Mouse (Mus musculus) intestine, embryonic 14.5 days (tissue): Measurements from ENCODE around the gene Ccnl1. TPM values are rescaled to one million over a fixed set of nuclear protein-coding genes. Genes with fewer than 3 reads are reported as not detected.

ENCODE experiments used
- ATAC-seq: fragments of 200-750 bp; cut with Nextera tagmentation; replicated peaks from 2 replicates; pipeline ENCODE4 v1.8.0; 2017; ENCODE audit warnings: low read depth, moderate number of reproducible peaks, moderate TSS enrichment, moderate library complexity; ENCODE audit not compliant: low FRiP score, low TSS enrichment
- DNase-seq: peaks from one replicate; pipeline ENCODE4 v3.0.0-alpha.2; 2018; ENCODE audit warnings: low spot score
- H3K27ac ChIP-seq: fragments of 300-500 bp; sonication (generic); 2 replicates; pipeline ENCODE4 v1.5.1; 2014; ENCODE audit warnings: low read depth, mild to moderate bottlenecking, control low read depth
- H3K27me3 ChIP-seq: fragments of 300-500 bp; sonication (generic); replicated peaks from 2 replicates; pipeline ENCODE4 v1.6.1; 2014; ENCODE audit warnings: low read length, control low read depth; ENCODE audit not compliant: control insufficient read depth, insufficient read depth
- H3K36me3 ChIP-seq: fragments of 300-500 bp; sonication (generic); 2 replicates; pipeline ENCODE4 v1.6.1; 2014; ENCODE audit warnings: low read length, control low read depth; ENCODE audit not compliant: control insufficient read depth, insufficient read depth
- H3K4me1 ChIP-seq: fragments of 300-500 bp; sonication (generic); replicated peaks from 2 replicates; pipeline ENCODE4 v1.6.1; 2014; ENCODE audit warnings: low read length, control low read depth, mixed read lengths; ENCODE audit not compliant: control insufficient read depth, insufficient read depth
- H3K4me2 ChIP-seq: fragments of 300-500 bp; sonication (generic); 2 replicates; pipeline ENCODE4 v1.6.1; 2014; ENCODE audit warnings: low read length
- H3K4me3 ChIP-seq: fragments of 300-500 bp; sonication (generic); 2 replicates; pipeline ENCODE4 v1.5.1; 2014; ENCODE audit warnings: low read depth, low read length, control low read depth, mixed read lengths
- H3K9ac ChIP-seq: fragments of 300-500 bp; sonication (generic); 2 replicates; pipeline ENCODE4 v1.6.1; 2014; ENCODE audit warnings: mild to moderate bottlenecking, low read length
- H3K9me3 ChIP-seq: fragments of 300-500 bp; sonication (generic); 2 replicates; pipeline ENCODE4 v1.6.1; 2016; ENCODE audit warnings: low read length, control low read depth; ENCODE audit not compliant: control insufficient read depth
- WGBS: fragments of 180-500 bp; shearing (Covaris S2); extraction: QIAGEN DNeasy Blood & Tissue Kit; methylation state at CpG from one replicate; pipeline ENCODE4 v1.1.7; 2014; 5-methylcytosine and 5-hydroxymethylcytosine counted together
- polyA plus RNA-seq: library from polyadenylated mRNA; unstranded; fragments of >200 nt; fragmentation: Nextera tagmentation; extraction: Ambion mirVana; gene quantifications from 2 replicates; pipeline ENCODE4 v1.2.1, GENCODE M21; 2014

Ccnl1 gene
- polyA plus RNA-seq, 1 experiment from 2014 or later: 123 TPM

DNA sequence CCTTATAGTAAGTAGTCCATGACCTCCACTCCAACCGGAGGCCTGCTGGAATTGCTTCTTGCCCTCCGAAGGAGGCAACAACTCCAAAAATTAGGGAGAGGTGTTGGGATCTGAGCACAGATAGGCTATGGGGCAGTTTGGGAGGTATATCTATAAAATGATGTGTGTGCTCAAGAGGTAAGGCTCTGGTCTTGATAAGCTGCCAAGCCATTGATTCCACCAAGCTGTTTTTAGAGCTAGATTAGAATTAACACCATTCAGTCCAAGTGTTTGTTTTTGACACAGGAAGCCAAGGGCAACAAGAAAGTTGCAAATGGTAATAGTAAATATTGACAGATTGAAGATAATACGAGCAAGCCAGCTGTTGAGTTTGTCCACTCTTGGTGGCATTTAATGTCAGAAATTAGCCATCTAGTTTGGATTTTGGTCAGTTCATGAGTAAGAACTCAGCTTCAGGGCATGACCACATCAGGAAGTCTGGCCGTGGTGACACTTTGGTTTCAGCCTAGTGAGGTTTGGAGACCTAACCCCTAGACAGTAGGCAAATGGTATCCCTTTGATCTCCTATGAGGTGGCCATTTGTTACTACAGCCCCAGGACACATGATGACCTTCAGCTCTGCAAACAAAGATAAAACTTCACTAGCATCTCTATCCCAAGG lies 4.4 kb upstream of the Ccnl1 start:
- Histone ChIP-seq H3K4me2 (no peak overlapping the region), H3K9me3 (no peaks in the 10 kb centered on the region), H3K9ac (no peak overlapping the region), H3K36me3 (no peaks in the 10 kb centered on the region), H3K27me3 (no peaks in the 10 kb centered on the region), H3K4me3 (no peak overlapping the region), H3K4me1 (no peaks in the 10 kb centered on the region), H3K27ac (no peak overlapping the region)
- WGBS: 57% methylated on average over 4 of the region's 4 CpGs
- no peak for DNase-seq
- ATAC-seq: no peak

DNA sequence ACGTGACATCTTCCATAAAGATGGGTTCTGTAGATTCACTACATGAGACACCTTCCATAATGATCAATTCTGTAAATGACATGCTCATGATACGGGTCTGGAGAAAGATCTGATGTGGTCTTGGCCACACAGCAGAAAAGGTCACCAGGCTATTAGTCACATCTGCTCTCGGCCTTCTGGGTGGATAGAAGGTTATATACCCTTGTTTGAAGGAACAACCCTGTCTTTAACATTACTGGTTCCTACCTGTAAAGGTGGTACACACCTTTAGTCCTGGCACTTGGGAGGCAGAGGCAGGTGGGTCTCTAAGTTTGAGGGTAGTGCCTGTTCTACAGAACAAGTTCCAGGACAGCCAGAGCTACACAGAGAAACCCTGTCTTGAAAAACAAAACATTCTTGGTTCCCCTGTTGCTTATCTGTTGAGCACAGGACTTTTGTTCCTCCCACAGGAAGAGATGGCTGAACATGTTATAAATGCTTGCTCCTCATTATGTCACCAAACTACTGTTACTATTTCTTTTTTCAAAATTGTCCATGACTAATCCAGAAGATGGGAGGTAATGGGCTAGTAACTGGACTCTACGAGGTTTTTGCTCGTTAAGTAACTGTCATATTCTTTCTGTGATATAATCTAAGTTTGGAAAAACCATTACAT lies 2.4 kb upstream of the Ccnl1 start:
- Histone ChIP-seq H3K27ac (no peak overlapping the region), H3K9me3 (no peaks in the 10 kb centered on the region), H3K9ac (no peak overlapping the region), H3K4me2 (no peak overlapping the region), H3K36me3 (peaks cover 13% of the 10 kb centered on the region), H3K4me1 (peaks cover 12% of the 10 kb centered on the region), H3K27me3 (no peaks in the 10 kb centered on the region), H3K4me3 (no peak overlapping the region)
- WGBS: 93% methylated on average over 5 of the region's 5 CpGs
- ATAC-seq (no peak), DNase-seq (no peak)

DNA sequence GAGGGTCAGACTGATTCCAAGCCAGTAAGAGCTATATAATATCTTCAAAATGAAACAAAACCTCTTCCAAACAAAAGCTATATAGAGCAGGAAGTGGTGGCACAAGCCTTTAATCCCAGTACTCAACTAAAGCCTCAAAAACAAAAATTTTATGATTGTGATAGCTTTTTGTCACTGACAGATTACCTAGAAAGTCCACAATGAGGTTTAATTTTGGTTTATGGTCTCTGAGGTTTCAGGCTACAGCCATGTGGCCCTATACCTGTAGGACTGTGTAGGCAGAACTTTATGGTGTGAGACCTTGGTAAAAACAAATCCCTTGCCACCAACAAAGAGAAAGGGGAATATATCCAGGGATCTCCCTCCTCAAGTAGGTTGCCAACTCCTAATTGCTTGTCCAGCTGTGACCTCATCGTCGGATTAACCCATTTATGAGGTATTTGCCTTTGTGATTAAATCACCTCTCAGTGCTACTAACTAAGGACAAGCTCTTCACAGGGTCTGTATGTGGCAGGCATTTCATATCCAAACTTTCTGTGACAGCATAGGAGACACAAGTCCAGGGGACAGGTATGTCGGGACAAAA lies 1.5 kb upstream of the Ccnl1 start:
- H3K9ac ChIP-seq: no peak overlapping the region
- no peaks in the 10 kb centered on the region for H3K9me3 ChIP-seq
- no peak overlapping the region for H3K27ac ChIP-seq
- no peaks in the 10 kb centered on the region for H3K27me3 ChIP-seq
- no peak overlapping the region; the same call in 1 of the 2 replicates for H3K4me3 ChIP-seq
- no peak for DNase-seq
- peaks cover 21% of the 10 kb centered on the region for H3K36me3 ChIP-seq
- H3K4me2 ChIP-seq: peak overlapping the region; percentile 68
- peaks cover 18% of the 10 kb centered on the region for H3K4me1 ChIP-seq
- ATAC-seq: no peak
- WGBS: 77% methylated on average over 3 of the region's 3 CpGs

DNA sequence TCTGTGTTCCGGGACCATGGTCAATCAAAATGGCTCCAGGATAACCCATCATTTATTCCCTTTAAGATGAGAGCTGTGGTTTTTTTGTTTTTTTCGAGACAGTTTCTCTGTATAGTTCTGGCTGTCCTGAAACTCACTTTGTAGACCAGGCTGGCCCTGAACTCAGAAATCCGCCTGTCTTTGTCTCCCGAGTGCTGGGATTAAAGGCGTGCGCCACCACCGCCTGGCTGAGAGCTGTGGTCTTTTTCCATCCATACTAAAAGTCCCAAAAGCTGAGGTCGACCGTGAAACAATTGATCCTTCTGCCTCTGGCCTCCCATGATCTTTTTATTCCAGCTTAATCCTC lies 764 bp upstream of the Ccnl1 start:
- ATAC-seq (no peak), DNase-seq (peak; percentile 64)
- Histone ChIP-seq H3K4me3 (peak overlapping the region; percentile 95), H3K4me1 (peaks cover 23% of the 10 kb centered on the region), H3K27ac (peak overlapping the region; percentile 100), H3K27me3 (no peaks in the 10 kb centered on the region), H3K9me3 (no peaks in the 10 kb centered on the region), H3K4me2 (peak overlapping the region; percentile 68), H3K9ac (peak overlapping the region; percentile 99), H3K36me3 (peaks cover 26% of the 10 kb centered on the region)
- WGBS: 14% methylated on average over 9 of the region's 9 CpGs

DNA sequence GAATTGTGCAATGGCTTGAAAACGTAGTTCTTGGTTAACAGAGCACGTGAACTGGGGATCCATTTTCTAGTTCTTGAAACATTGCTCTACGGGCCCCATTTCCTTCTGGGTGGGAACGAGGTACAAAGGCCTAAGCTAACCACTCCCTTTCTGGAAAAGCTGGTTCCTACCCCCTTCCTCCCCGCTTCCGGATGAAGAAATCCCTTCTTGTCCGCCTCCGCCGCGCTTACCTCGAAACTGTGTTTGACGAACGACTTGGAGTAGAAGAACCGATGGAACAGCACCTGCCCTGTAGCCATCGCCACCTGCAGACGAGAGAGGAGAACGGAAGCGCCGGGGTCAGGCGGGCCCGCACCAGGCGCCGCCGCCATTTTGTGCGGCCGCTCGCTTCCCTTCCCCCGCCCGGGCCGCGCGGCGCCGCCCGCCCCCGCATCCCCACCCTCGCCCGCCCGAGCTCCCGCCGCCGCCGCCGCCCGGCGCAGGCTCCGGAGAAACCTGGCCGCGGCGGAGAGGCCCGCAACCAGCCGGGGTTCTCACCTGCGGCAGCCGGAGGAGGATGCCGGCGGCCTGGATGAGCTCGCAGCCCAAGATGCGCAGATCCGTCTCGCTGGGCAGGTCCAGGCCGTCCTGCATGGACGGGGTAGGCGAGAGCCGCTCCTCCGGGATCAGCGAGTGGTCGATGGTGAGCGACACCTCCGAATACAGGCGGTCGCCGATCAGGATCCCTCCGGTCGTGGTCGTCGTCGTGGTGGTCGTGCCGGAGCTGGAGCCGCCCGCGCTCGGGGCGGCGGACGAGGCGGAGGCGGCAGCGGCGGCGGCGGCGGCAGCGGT lies 563 bp downstream of the Ccnl1 start:
- Histone ChIP-seq H3K4me1 (peaks cover 27% of the 10 kb centered on the region), H3K4me3 (peak overlapping the region; percentile 95), H3K9ac (peak overlapping the region; percentile 99), H3K4me2 (peak overlapping the region; percentile 99), H3K27ac (peak overlapping the region; percentile 100), H3K9me3 (no peaks in the 10 kb centered on the region), H3K36me3 (peaks cover 35% of the 10 kb centered on the region), H3K27me3 (no peaks in the 10 kb centered on the region)
- under 1% methylated on average over 79 of the region's 94 CpGs for WGBS
- DNase-seq (peak; percentile 88), ATAC-seq (peak; percentile 75)

DNA sequence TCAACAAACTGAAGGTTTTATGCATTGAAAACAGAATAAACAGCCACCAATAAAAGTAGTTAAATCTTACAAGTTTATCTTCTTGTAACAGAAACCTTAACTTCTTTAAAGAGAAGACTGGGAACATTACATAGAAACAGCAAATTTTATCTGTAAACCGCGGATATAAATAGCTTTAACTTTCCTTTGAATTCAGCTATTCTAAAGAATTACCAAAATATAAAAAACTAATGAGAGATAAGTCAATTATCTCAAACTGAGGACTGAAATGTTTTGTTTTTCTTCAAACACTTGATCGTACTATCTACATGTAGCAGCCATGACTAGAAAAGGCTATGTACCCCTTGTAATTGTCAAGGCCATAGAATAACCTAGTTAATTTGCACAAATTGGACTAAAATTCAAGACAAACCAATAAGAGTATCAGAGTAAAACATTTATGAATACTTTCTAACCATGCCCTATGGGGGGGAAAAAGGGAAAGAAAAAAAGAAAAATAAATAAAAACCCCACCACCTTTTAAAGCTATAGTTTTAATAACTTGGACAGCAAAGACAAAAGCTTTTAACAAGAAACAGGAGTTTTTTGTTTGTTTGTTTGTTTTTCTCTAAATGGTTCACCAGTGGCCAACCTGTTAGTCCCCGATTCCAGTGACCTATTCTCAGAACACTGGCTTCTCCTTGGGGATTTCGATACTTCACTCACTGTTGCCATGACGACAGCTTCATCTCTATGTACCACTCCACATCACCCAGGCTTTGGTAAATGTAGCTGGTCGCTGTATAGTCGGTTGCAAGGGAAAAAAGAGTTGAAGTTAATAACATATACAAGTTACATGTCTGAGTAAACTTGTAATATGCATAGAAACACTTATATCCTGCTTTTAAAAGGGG lies 3.3 kb downstream of the Ccnl1 start:
- ATAC-seq (no peak), DNase-seq (no peak)
- peaks cover 27% of the 10 kb centered on the region for H3K4me1 ChIP-seq
- no peak overlapping the region for H3K27ac ChIP-seq
- H3K4me3 ChIP-seq: peak overlapping the region; percentile 17; the same call in 1 of the 2 replicates
- H3K27me3 ChIP-seq: no peaks in the 10 kb centered on the region
- H3K4me2 ChIP-seq: peak overlapping the region; percentile 36
- WGBS: 72% methylated on average over 8 of the region's 8 CpGs
- no peak overlapping the region for H3K9ac ChIP-seq
- no peaks in the 10 kb centered on the region for H3K9me3 ChIP-seq
- H3K36me3 ChIP-seq: peaks cover 61% of the 10 kb centered on the region

DNA sequence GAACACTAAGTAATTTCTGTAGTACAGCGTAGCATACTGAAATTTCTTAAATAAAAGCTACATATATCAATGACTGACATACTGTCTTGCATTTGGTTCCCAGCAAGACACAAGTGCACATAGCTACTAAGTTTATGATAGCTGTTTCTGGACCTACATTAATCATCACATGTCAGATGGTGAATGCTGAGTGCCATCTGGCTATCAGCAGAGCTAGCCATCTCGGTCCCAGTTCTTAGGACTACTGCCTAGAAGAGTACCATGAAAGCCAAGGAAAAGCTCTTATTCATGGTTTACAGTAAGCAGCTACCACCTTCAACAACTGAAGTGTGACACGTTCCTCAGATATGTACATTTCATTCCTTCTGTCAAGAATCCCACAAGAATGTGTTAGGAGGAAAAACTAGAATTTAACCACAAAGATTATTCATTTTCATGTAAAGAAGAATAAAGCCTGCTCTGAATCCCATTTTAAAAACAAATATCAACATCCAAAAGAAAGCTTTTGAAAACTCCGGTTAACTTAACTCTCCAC lies 7.2 kb downstream of the Ccnl1 start:
- ATAC-seq: no peak
- 88% methylated on average over 4 of the region's 4 CpGs for WGBS
- no peaks in the 10 kb centered on the region for H3K9me3 ChIP-seq
- peaks cover 85% of the 10 kb centered on the region for H3K36me3 ChIP-seq
- peaks cover 17% of the 10 kb centered on the region for H3K4me1 ChIP-seq
- no peak for DNase-seq
- H3K27me3 ChIP-seq: no peaks in the 10 kb centered on the region
- no peak overlapping the region for H3K4me3 ChIP-seq
- no peak overlapping the region for H3K4me2 ChIP-seq
- H3K9ac ChIP-seq: no peak overlapping the region
- no peak overlapping the region for H3K27ac ChIP-seq
